Mouse (Mus musculus): ENCODE measurements around the gene Itih5. TPM values are rescaled to one million over a fixed set of nuclear protein-coding genes. Genes with fewer than 3 reads are reported as not detected.

Gene Itih5
- total and polyA plus RNA-seq, 3 experiments: 3.6 to 4.5 (median 4.3) TPM

GRCm38 (mm10) chr2:10304911-10305310 is 151.5 kb downstream of the Itih5 start:
- Histone ChIP-seq H3K9ac (ENCODE audit: low read depth, low read length) (no peak overlapping the region), H3K27me3 (ENCODE audit: control insufficient read depth, insufficient read depth, low read length) (no peaks in the 10 kb centered on the region), H3K27ac (no peak overlapping the region), H3K4me1 (ENCODE audit: control insufficient read depth, insufficient read depth, low read length) (no peaks in the 10 kb centered on the region), H3K4me3 (no peak overlapping the region), H3K79me2 (replicated peaks; ENCODE audit: control insufficient read depth, insufficient read depth, low read length) (no peaks in the 10 kb centered on the region), H3K36me3 (ENCODE audit: control insufficient read depth, insufficient read depth, low read length) (no peaks in the 10 kb centered on the region)
- intact Hi-C loops (cut with DNase I): no loop called here
- 56% methylated on average over 3 of the region's 3 CpGs for WGBS
- no peak for DNase-seq
- TF ChIP-seq POLR2A (IDR thresholded peaks at IDR 0.05; ENCODE audit: insufficient read depth, low read depth, low read length): no peak
- no peak for TF ChIP-seq CTCF (IDR thresholded peaks at IDR 0.05)
- no peak for TF ChIP-seq EP300 (IDR thresholded peaks at IDR 0.05; ENCODE audit: insufficient read depth, low read depth, low read length)

Other genes starting within 250 kb of the Itih5 start
- gene Taf3, start 105.0 kb upstream of the Itih5 start, total RNA-seq (2021): 1 to 10 TPM; 8.2 to 8.6 TPM
- 3.0 and 4.3 TPM in 2 replicates for gene Taf3, start 105.0 kb upstream of the Itih5 start, polyA plus RNA-seq (2012; rRNA removed)
- 1,000 to 10,000 TPM; 1,340 to 1,622 TPM for gene Atp5c1, start 73.1 kb upstream of the Itih5 start, total RNA-seq (2021)
- gene Atp5c1, start 73.1 kb upstream of the Itih5 start, polyA plus RNA-seq (2012; rRNA removed): 1,558 and 2,463 TPM in 2 replicates
- gene Kin, start 73.0 kb upstream of the Itih5 start, total RNA-seq (2021): 1 to 10 TPM; 6.5 to 7.7 TPM
- 3.8 and 4.9 TPM in 2 replicates for gene Kin, start 73.0 kb upstream of the Itih5 start, polyA plus RNA-seq (2012; rRNA removed)
- gene Itih2, start 22.2 kb upstream of the Itih5 start, total RNA-seq (2021): under 1 TPM; 0.21 to 0.84 TPM
- 0.80 and 1.8 TPM in 2 replicates for gene Itih2, start 22.2 kb upstream of the Itih5 start, polyA plus RNA-seq (2012; rRNA removed)
- under 1 TPM; 0.25 to 0.39 TPM for gene Sfmbt2, start 216.9 kb downstream of the Itih5 start, total RNA-seq (2021)
- 0.06 and 0.12 TPM in 2 replicates for gene Sfmbt2, start 216.9 kb downstream of the Itih5 start, polyA plus RNA-seq (2012; rRNA removed)